Mouse (Mus musculus) megakaryocyte-erythroid progenitor cell, adult 5-6 weeks (primary cell): Measurements from ENCODE around the gene Rcvrn. TPM values are rescaled to one million over a fixed set of nuclear protein-coding genes. Genes with fewer than 3 reads are reported as not detected.

ENCODE experiments used
- ATAC-seq: replicated peaks from 2 replicates; pipeline ENCODE4 v1.8.0; 2016; ENCODE audit warnings: mild to moderate bottlenecking, inconsistent platforms; ENCODE audit not compliant: severe bottlenecking, poor library complexity, low FRiP score, low TSS enrichment
- total RNA-seq, 2 experiments: library from RNA; stranded (forward) in 1 of 2; stranded (reverse) in 1 of 2; fragments of 200-1000, 215-1000 nt in 1 of 2; fragments of >200 nt in 1 of 2; fragmentation: Nextera tagmentation in 1 of 2; gene quantifications; 2 replicates each; pipeline ENCODE4 v1.2.3; 2014 to 2017

Gene Rcvrn
- total RNA-seq, 2 experiments from 2014 or later = not detected

GRCm38 (mm10) chr11:67738345-67738744 is 43.2 kb downstream of the Rcvrn start:
- ATAC-seq = no peak

GRCm38 (mm10) chr11:67738846-67739490 is 43.8 kb downstream of the Rcvrn start:
- no peak for ATAC-seq

GRCm38 (mm10) chr11:67741569-67741968 is 46.4 kb downstream of the Rcvrn start:
- no peak for ATAC-seq

Other genes with a start within 250 kb of the Rcvrn start
- 0.67 and 3.4 TPM in 2 replicates for gene Gas7, start 239.9 kb upstream of the Rcvrn start, total RNA-seq (2014; fragmentation: Nextera tagmentation)
- 0.80 and 1.3 TPM in 2 replicates for gene Gas7, start 239.9 kb upstream of the Rcvrn start, total RNA-seq (2017)
- not detected in 2 replicates for gene Glp2r, start 75.8 kb downstream of the Rcvrn start, total RNA-seq (2014; fragmentation: Nextera tagmentation)
- gene Glp2r, start 75.8 kb downstream of the Rcvrn start, total RNA-seq (2017) = not detected in 2 replicates
- not detected in 2 replicates for gene Gsg1l2, start 79.3 kb downstream of the Rcvrn start, total RNA-seq (2014; fragmentation: Nextera tagmentation)
- gene Gsg1l2, start 79.3 kb downstream of the Rcvrn start, total RNA-seq (2017) = not detected in 2 replicates
- not detected in 2 replicates for gene Dhrs7c, start 102.9 kb downstream of the Rcvrn start, total RNA-seq (2014; fragmentation: Nextera tagmentation)
- not detected in 2 replicates for gene Dhrs7c, start 102.9 kb downstream of the Rcvrn start, total RNA-seq (2017)
- not detected in 2 replicates for gene Usp43, start 226.8 kb downstream of the Rcvrn start, total RNA-seq (2014; fragmentation: Nextera tagmentation)
- gene Usp43, start 226.8 kb downstream of the Rcvrn start, total RNA-seq (2017) = not detected in 2 replicates